Mouse (Mus musculus) intestine, embryonic 15.5 days (tissue): ENCODE measurements around the gene Wee2. TPM values are rescaled to one million over a fixed set of nuclear protein-coding genes. Genes with fewer than 3 reads are reported as not detected.

Experiments
- ATAC-seq: fragments of 200-750 bp; cut with Nextera tagmentation; 2 replicates; pipeline ENCODE4 v1.8.0; 2017; ENCODE audit warnings: moderate TSS enrichment, moderate library complexity
- H3K27ac ChIP-seq: fragments of 300-500 bp; sonication (generic); 2 replicates; pipeline ENCODE4 v1.5.1; 2015; ENCODE audit warnings: mild to moderate bottlenecking, inconsistent platforms
- H3K27me3 ChIP-seq: fragments of 300-500 bp; sonication (generic); replicated peaks from 2 replicates; pipeline ENCODE4 v1.6.1; 2015; ENCODE audit warnings: inconsistent platforms
- H3K36me3 ChIP-seq: fragments of 300-500 bp; sonication (generic); 2 replicates; pipeline ENCODE4 v1.6.1; 2015; ENCODE audit warnings: inconsistent platforms
- H3K4me1 ChIP-seq: fragments of 300-500 bp; sonication (generic); replicated peaks from 2 replicates; pipeline ENCODE4 v1.6.1; 2015; ENCODE audit warnings: inconsistent platforms
- H3K4me2 ChIP-seq: fragments of 300-500 bp; sonication (generic); replicated peaks from 2 replicates; pipeline ENCODE4 v1.6.1; 2015; ENCODE audit warnings: mild to moderate bottlenecking, inconsistent platforms
- H3K4me3 ChIP-seq: fragments of 300-500 bp; sonication (generic); replicated peaks from 2 replicates; pipeline ENCODE4 v1.5.1; 2015; ENCODE audit warnings: inconsistent platforms
- H3K9ac ChIP-seq: fragments of 300-500 bp; sonication (generic); 2 replicates; pipeline ENCODE4 v1.6.1; 2015; ENCODE audit warnings: inconsistent platforms
- H3K9me3 ChIP-seq: fragments of 300-500 bp; sonication (generic); 2 replicates; pipeline ENCODE4 v1.6.1; 2016; ENCODE audit warnings: inconsistent platforms
- WGBS: fragments of 180-500 bp; shearing (Covaris S2); methylation state at CpG from one replicate; pipeline ENCODE4 v1.1.7; 2015; 5-methylcytosine and 5-hydroxymethylcytosine counted together
- polyA plus RNA-seq: library from polyadenylated mRNA; unstranded; fragments of >200 nt; fragmentation: Nextera tagmentation; extraction: Ambion mirVana; gene quantifications from 2 replicates; pipeline ENCODE4 v1.2.1, GENCODE M21; 2015

Gene Wee2
- polyA plus RNA-seq, 1 experiment from 2014 or later: 0.05 TPM

GRCm38 (mm10) chr6:40427441-40427840, 11.4 kb upstream of the Wee2 start:
- no peak overlapping the region for H3K9ac ChIP-seq
- no peaks in the 10 kb centered on the region for H3K9me3 ChIP-seq
- WGBS: 85% methylated on average over 7 of the region's 7 CpGs
- H3K4me2 ChIP-seq: no peak overlapping the region
- no peak overlapping the region for H3K27ac ChIP-seq
- ATAC-seq: no peak
- H3K4me1 ChIP-seq: no peaks in the 10 kb centered on the region
- H3K4me3 ChIP-seq: no peak overlapping the region
- no peaks in the 10 kb centered on the region for H3K36me3 ChIP-seq
- no peaks in the 10 kb centered on the region for H3K27me3 ChIP-seq

- Histone ChIP-seq H3K27ac (no peak overlapping the region), H3K27me3 (no peaks in the 10 kb centered on the region), H3K36me3 (no peaks in the 10 kb centered on the region), H3K9me3 (no peaks in the 10 kb centered on the region), H3K4me1 (no peaks in the 10 kb centered on the region), H3K9ac (no peak overlapping the region), H3K4me3 (no peak overlapping the region), H3K4me2 (no peak overlapping the region)
- 67% methylated on average over 3 of the region's 3 CpGs for WGBS
- ATAC-seq: no peak
Observed at GRCm38 (mm10) chr6:40428696-40429095, 10.2 kb upstream of the Wee2 start.

GRCm38 (mm10) chr6:40429521-40429931, 9.4 kb upstream of the Wee2 start:
- Histone ChIP-seq H3K27ac (no peak overlapping the region), H3K9ac (no peak overlapping the region), H3K36me3 (no peaks in the 10 kb centered on the region), H3K9me3 (no peaks in the 10 kb centered on the region), H3K4me3 (no peak overlapping the region), H3K27me3 (no peaks in the 10 kb centered on the region), H3K4me1 (peaks cover 2% of the 10 kb centered on the region; the same call in 1 of the 2 replicates), H3K4me2 (no peak overlapping the region)
- 62% methylated on average over 4 of the region's 4 CpGs for WGBS
- 0 out of 2 replicates have a peak, but pooled peaks have one; percentile 12 for ATAC-seq

- Histone ChIP-seq H3K9me3 (no peaks in the 10 kb centered on the region), H3K36me3 (no peaks in the 10 kb centered on the region), H3K4me1 (peaks cover 7% of the 10 kb centered on the region), H3K27ac (no peak overlapping the region), H3K4me2 (no peak overlapping the region), H3K27me3 (no peaks in the 10 kb centered on the region), H3K4me3 (no peak overlapping the region), H3K9ac (no peak overlapping the region)
- ATAC-seq: no peak
- WGBS: 89% methylated on average over 3 of the region's 3 CpGs
Observed at GRCm38 (mm10) chr6:40430251-40430650, 8.6 kb upstream of the Wee2 start.

GRCm38 (mm10) chr6:40430878-40431277, 8.0 kb upstream of the Wee2 start:
- no peak overlapping the region for H3K4me3 ChIP-seq
- H3K9ac ChIP-seq: no peak overlapping the region
- 0 out of 2 replicates have a peak, but pooled peaks have one; percentile 1 for ATAC-seq
- H3K27ac ChIP-seq: no peak overlapping the region
- H3K9me3 ChIP-seq: no peaks in the 10 kb centered on the region
- no peaks in the 10 kb centered on the region for H3K36me3 ChIP-seq
- H3K4me2 ChIP-seq: no peak overlapping the region
- H3K27me3 ChIP-seq: no peaks in the 10 kb centered on the region
- peaks cover 7% of the 10 kb centered on the region for H3K4me1 ChIP-seq
- 66% methylated on average over 3 of the region's 3 CpGs for WGBS

- no peaks in the 10 kb centered on the region for H3K9me3 ChIP-seq
- H3K36me3 ChIP-seq: no peaks in the 10 kb centered on the region
- no peak overlapping the region for H3K9ac ChIP-seq
- H3K4me3 ChIP-seq: no peak overlapping the region
- WGBS: 52% methylated on average over 4 of the region's 4 CpGs
- no peak overlapping the region for H3K27ac ChIP-seq
- peak; percentile 80 for ATAC-seq
- no peak overlapping the region for H3K4me2 ChIP-seq
- no peaks in the 10 kb centered on the region for H3K27me3 ChIP-seq
- peaks cover 7% of the 10 kb centered on the region for H3K4me1 ChIP-seq
Observed at GRCm38 (mm10) chr6:40431356-40431755, 7.5 kb upstream of the Wee2 start.

- no peaks in the 10 kb centered on the region for H3K27me3 ChIP-seq
- H3K4me1 ChIP-seq: peaks cover 7% of the 10 kb centered on the region
- H3K27ac ChIP-seq: no peak overlapping the region
Observed at GRCm38 (mm10) chr6:40431812-40432211, 7.1 kb upstream of the Wee2 start.

GRCm38 (mm10) chr6:40432346-40433275, 6.3 kb upstream of the Wee2 start:
- H3K4me3 ChIP-seq: no peak overlapping the region
- no peak for ATAC-seq
- H3K27ac ChIP-seq: no peak overlapping the region
- no peak overlapping the region for H3K4me2 ChIP-seq
- peaks cover 7% of the 10 kb centered on the region for H3K4me1 ChIP-seq
- H3K36me3 ChIP-seq: no peaks in the 10 kb centered on the region
- 93% methylated on average over 17 of the region's 17 CpGs for WGBS
- H3K9ac ChIP-seq: no peak overlapping the region
- no peaks in the 10 kb centered on the region for H3K27me3 ChIP-seq
- no peaks in the 10 kb centered on the region for H3K9me3 ChIP-seq

More at GRCm38 (mm10) chr6:40431812-40432211, 7.1 kb upstream of the Wee2 start:
- H3K4me3 ChIP-seq: no peak overlapping the region
- ATAC-seq: no peak
- no peaks in the 10 kb centered on the region for H3K36me3 ChIP-seq
- no peak overlapping the region for H3K9ac ChIP-seq
- no peak overlapping the region for H3K4me2 ChIP-seq
- H3K9me3 ChIP-seq: no peaks in the 10 kb centered on the region

GRCm38 (mm10) chr6:40434697-40435096, 4.2 kb upstream of the Wee2 start:
- Histone ChIP-seq H3K36me3 (no peaks in the 10 kb centered on the region), H3K9me3 (no peaks in the 10 kb centered on the region), H3K4me2 (peak overlapping the region; percentile 95), H3K9ac (peak overlapping the region; percentile 78; the same call in 1 of the 2 replicates), H3K4me1 (peaks cover 7% of the 10 kb centered on the region), H3K27ac (0 out of 2 replicates have a peak overlapping the region, but pooled peaks have one; percentile 51), H3K27me3 (no peaks in the 10 kb centered on the region), H3K4me3 (peak overlapping the region; percentile 87)
- no peak for ATAC-seq
- 26% methylated on average over 7 of the region's 7 CpGs for WGBS

GRCm38 (mm10) chr6:40435151-40436046, 3.5 kb upstream of the Wee2 start:
- no peaks in the 10 kb centered on the region for H3K36me3 ChIP-seq
- peak overlapping the region; percentile 87 for H3K4me3 ChIP-seq
- WGBS: under 1% methylated on average over 61 of the region's 72 CpGs
- peak; percentile 67 for ATAC-seq
- peaks cover 7% of the 10 kb centered on the region for H3K4me1 ChIP-seq
- no peaks in the 10 kb centered on the region for H3K9me3 ChIP-seq
- H3K27ac ChIP-seq: peak overlapping the region; percentile 51; the same call in 1 of the 2 replicates
- peak overlapping the region; percentile 78 for H3K9ac ChIP-seq
- no peaks in the 10 kb centered on the region for H3K27me3 ChIP-seq
- peak overlapping the region; percentile 95 for H3K4me2 ChIP-seq

- H3K27ac ChIP-seq: peak within 1 kb of the TSS; percentile 51; the same call in 1 of the 2 replicates
Observed at GRCm38 (mm10) chr6:40436047-40436483, 2.8 kb upstream of the Wee2 start, which contains the start of gene E330009J07Rik. TSS of gene E330009J07Rik (minus strand) at chr6:40436135.

GRCm38 (mm10) chr6:40439731-40440130, 843 bp downstream of the Wee2 start:
- no peaks in the 10 kb centered on the region for H3K9me3 ChIP-seq
- no peaks in the 10 kb centered on the region for H3K36me3 ChIP-seq
- 41% methylated on average over 12 of the region's 12 CpGs for WGBS
- no peak for ATAC-seq
- no peaks in the 10 kb centered on the region for H3K27me3 ChIP-seq
- no peak overlapping the region for H3K4me2 ChIP-seq
- no peak overlapping the region for H3K4me3 ChIP-seq
- peaks cover 3% of the 10 kb centered on the region for H3K4me1 ChIP-seq
- no peak overlapping the region for H3K9ac ChIP-seq
- H3K27ac ChIP-seq: no peak overlapping the region

More at GRCm38 (mm10) chr6:40436047-40436483, 2.8 kb upstream of the Wee2 start, which contains the start of gene E330009J07Rik:
- peak within 1 kb of the TSS; percentile 78 for H3K9ac ChIP-seq
- H3K9me3 ChIP-seq: no peaks in the 10 kb centered on the region
- peak within 1 kb of the TSS; percentile 95 for H3K4me2 ChIP-seq
- ATAC-seq: peak; percentile 94
- H3K36me3 ChIP-seq: no peaks in the 10 kb centered on the region
- H3K4me1 ChIP-seq: peaks cover 7% of the 10 kb centered on the region
- H3K4me3 ChIP-seq: peak within 1 kb of the TSS; percentile 87
- WGBS: under 1% methylated on average over 34 of the region's 38 CpGs
- no peaks in the 10 kb centered on the region for H3K27me3 ChIP-seq
